Mouse (Mus musculus): Measurements from ENCODE around the gene Chmp6. TPM values are rescaled to one million over a fixed set of nuclear protein-coding genes. Genes with fewer than 3 reads are reported as not detected.

Gene Chmp6
- polyA plus RNA-seq, 1 experiment from 2014 or later = 94.0 TPM

DNA sequence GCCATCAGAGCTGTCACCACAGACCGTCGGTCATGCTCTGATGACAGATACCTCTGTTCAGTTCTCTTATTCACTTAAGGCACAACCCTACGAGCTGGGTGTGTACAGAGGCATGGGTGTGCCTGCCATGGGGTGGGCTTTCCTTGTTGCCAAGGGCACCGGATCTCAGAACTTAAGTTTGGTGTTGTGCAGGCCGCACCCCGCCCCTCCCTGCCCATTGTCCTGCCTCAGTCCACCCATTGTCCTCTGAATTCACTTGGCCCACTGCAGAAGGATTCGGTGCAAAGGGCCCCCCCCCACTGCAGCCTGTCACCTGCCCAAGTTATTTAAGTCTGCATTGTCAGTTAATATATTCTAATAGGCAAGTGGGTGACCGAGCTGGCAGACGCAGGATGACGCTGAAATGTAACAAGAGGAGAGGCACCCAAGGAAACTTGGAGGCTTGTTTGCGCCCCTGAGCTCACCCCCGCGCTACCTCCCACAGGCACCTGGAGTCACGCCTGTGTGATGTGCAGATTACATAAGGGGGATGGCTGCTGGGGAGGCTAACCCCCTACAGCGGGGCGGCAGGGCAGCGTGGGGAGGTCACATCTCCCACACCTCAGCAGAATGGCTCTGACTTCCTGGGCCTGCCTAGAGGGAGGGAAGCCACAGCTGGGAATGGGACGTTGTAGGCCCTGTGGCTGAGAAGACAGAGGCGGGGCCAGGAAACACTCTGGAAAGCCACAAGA, 24.7 kb downstream of the Chmp6 start:
- H3K4me3 ChIP-seq (ENCODE audit: low read length) = no peak overlapping the region
- no peak overlapping the region for H3K9ac ChIP-seq (ENCODE audit: low read depth, low read length)
- WGBS = 52% methylated on average over 19 of the region's 19 CpGs
- peaks cover 48% of the 10 kb centered on the region for H3K4me1 ChIP-seq (ENCODE audit: control insufficient read depth, insufficient read depth, low read length)
- no peaks in the 10 kb centered on the region for H3K9me3 ChIP-seq (ENCODE audit: control insufficient read depth, low read length)
- H3K4me2 ChIP-seq (replicated peaks; ENCODE audit: low read depth, low read length) = no peak overlapping the region
- ATAC-seq (ENCODE audit: low FRiP score, low TSS enrichment) = no peak
- peak overlapping the region; percentile 30; the same call in 1 of the 2 replicates for H3K27ac ChIP-seq (ENCODE audit: low read depth, low read length)
- H3K36me3 ChIP-seq (ENCODE audit: control insufficient read depth, insufficient read depth, low read length) = no peaks in the 10 kb centered on the region; the same call in 1 of the 2 replicates
- H3K27me3 ChIP-seq (ENCODE audit: control insufficient read depth, insufficient read depth, low read length) = no peaks in the 10 kb centered on the region

DNA sequence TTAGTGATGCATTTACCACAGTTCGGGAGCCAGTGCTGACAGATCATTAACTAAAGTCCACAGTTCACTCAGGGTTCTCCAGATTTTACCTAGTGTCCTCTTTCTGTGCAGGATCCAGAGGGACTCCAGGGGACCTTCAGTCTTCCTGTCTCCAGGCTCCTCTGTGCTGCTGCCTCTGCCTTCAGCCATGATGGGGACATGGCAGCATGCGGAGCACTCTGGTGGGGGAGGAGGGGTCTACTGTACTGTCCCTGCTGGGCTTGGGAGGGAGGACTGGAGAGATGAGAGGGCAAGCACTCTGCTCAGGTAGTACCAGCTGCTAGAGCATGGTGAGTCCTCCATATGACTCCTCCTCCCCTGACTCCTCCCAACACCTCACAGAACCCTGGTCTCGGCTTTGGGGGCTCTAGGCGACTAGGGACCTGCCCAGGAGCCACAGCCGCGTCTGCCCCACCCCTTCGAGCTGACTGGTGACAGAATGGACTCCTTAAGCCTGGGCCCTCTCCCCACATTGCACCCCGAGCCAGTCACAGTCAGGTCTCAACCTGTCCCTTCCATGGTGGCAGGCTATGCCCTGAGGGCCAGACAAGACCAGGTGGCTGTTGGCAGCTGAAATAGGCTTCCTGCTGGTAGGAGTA, 26.0 kb downstream of the Chmp6 start:
- Histone ChIP-seq H3K27me3 (ENCODE audit: control insufficient read depth, insufficient read depth, low read length) (no peaks in the 10 kb centered on the region), H3K4me3 (ENCODE audit: low read length) (no peak overlapping the region), H3K36me3 (ENCODE audit: control insufficient read depth, insufficient read depth, low read length) (no peaks in the 10 kb centered on the region; the same call in 1 of the 2 replicates), H3K9me3 (ENCODE audit: control insufficient read depth, low read length) (no peaks in the 10 kb centered on the region), H3K4me1 (ENCODE audit: control insufficient read depth, insufficient read depth, low read length) (peaks cover 53% of the 10 kb centered on the region), H3K4me2 (replicated peaks; ENCODE audit: low read depth, low read length) (no peak overlapping the region), H3K27ac (ENCODE audit: low read depth, low read length) (peak overlapping the region; percentile 76), H3K9ac (ENCODE audit: low read depth, low read length) (peak overlapping the region; percentile 29)
- 49% methylated on average over 8 of the region's 8 CpGs for WGBS
- ATAC-seq (ENCODE audit: low FRiP score, low TSS enrichment) = no peak

DNA sequence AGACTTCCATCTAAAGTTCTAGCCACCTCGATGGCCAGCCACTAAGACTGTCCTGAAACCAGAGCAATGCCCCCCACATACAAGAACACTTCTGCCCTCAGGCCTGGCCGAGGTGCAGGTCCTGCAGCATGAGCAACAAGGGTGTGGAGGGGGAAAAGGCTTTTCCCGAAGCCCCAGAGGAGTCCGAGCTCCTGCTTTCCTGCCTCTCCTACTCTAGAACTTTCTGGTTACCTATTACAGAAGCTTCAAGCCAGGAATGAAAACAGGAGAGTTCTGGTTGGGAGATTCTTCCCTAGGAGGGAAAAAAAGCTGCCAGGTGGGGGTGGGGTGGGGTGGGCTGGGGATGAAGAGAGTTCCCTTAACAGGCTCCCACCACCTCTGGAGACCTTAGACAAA, 26.5 kb downstream of the Chmp6 start:
- Histone ChIP-seq H3K4me2 (replicated peaks; ENCODE audit: low read depth, low read length) (no peak overlapping the region), H3K4me1 (ENCODE audit: control insufficient read depth, insufficient read depth, low read length) (peaks cover 57% of the 10 kb centered on the region), H3K36me3 (ENCODE audit: control insufficient read depth, insufficient read depth, low read length) (no peaks in the 10 kb centered on the region), H3K27me3 (ENCODE audit: control insufficient read depth, insufficient read depth, low read length) (no peaks in the 10 kb centered on the region), H3K9ac (ENCODE audit: low read depth, low read length) (peak overlapping the region; percentile 29), H3K27ac (ENCODE audit: low read depth, low read length) (peak overlapping the region; percentile 76), H3K4me3 (ENCODE audit: low read length) (no peak overlapping the region), H3K9me3 (ENCODE audit: control insufficient read depth, low read length) (no peaks in the 10 kb centered on the region)
- ATAC-seq (ENCODE audit: low FRiP score, low TSS enrichment) = no peak
- WGBS = 41% methylated on average over 4 of the region's 4 CpGs

DNA sequence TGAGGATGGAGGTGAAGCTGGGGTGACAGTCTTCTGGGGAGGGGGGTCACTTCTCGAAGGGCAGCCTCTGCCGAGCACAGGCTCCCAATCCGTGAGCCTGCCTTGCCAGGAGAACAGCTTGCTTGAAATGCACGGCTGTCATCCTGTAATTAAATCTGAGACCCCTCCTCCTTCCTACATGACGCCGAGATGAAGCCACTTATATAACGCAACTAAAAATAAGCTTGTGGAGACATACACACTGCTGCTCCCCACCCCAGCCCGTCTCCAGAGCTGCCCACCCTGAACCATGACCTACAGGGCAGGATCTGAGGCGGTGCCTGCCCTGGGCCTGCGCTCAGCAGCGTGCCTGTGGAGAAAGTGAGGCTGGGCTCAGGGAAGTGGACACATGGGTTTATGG, 26.9 kb downstream of the Chmp6 start:
- Histone ChIP-seq H3K4me3 (ENCODE audit: low read length) (no peak overlapping the region), H3K4me2 (replicated peaks; ENCODE audit: low read depth, low read length) (peak overlapping the region; percentile 4; the same call in 1 of the 2 replicates), H3K36me3 (ENCODE audit: control insufficient read depth, insufficient read depth, low read length) (no peaks in the 10 kb centered on the region), H3K4me1 (ENCODE audit: control insufficient read depth, insufficient read depth, low read length) (peaks cover 61% of the 10 kb centered on the region), H3K27me3 (ENCODE audit: control insufficient read depth, insufficient read depth, low read length) (no peaks in the 10 kb centered on the region), H3K9ac (ENCODE audit: low read depth, low read length) (no peak overlapping the region), H3K27ac (ENCODE audit: low read depth, low read length) (no peak overlapping the region), H3K9me3 (ENCODE audit: control insufficient read depth, low read length) (no peaks in the 10 kb centered on the region)
- 23% methylated on average over 11 of the region's 11 CpGs for whole genome bisulfite sequencing
- ATAC-seq (ENCODE audit: low FRiP score, low TSS enrichment) = no peak

DNA sequence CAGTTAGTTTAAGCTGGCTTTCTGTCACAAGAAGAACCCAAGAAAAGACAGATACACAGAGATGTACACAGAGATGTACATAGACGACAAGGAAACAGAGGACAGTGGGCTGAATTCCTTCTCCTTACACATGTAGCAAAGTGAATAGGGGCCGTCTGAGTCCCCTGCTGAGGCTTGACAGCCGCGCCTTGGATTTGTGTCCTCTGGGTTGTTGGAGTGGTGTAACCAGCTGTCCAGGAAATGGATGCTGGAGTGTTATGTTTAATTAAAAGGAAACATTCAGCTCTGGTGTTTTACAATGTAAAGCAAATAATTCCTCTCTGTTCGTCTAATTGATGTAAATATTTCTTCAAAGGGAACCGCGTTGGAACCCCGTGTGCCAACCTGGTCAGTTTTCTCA, 28.6 kb downstream of the Chmp6 start:
- Histone ChIP-seq H3K4me3 (ENCODE audit: low read length) (peak overlapping the region; percentile 55), H3K27ac (ENCODE audit: low read depth, low read length) (no peak overlapping the region), H3K4me2 (replicated peaks; ENCODE audit: low read depth, low read length) (peak overlapping the region; percentile 66), H3K36me3 (ENCODE audit: control insufficient read depth, insufficient read depth, low read length) (no peaks in the 10 kb centered on the region), H3K4me1 (ENCODE audit: control insufficient read depth, insufficient read depth, low read length) (peaks cover 67% of the 10 kb centered on the region), H3K27me3 (ENCODE audit: control insufficient read depth, insufficient read depth, low read length) (no peaks in the 10 kb centered on the region), H3K9ac (ENCODE audit: low read depth, low read length) (peak overlapping the region; percentile 68; the same call in 1 of the 2 replicates), H3K9me3 (ENCODE audit: control insufficient read depth, low read length) (no peaks in the 10 kb centered on the region)
- no peak for ATAC-seq (ENCODE audit: low FRiP score, low TSS enrichment)
- WGBS = 5% methylated on average over 8 of the region's 8 CpGs

DNA sequence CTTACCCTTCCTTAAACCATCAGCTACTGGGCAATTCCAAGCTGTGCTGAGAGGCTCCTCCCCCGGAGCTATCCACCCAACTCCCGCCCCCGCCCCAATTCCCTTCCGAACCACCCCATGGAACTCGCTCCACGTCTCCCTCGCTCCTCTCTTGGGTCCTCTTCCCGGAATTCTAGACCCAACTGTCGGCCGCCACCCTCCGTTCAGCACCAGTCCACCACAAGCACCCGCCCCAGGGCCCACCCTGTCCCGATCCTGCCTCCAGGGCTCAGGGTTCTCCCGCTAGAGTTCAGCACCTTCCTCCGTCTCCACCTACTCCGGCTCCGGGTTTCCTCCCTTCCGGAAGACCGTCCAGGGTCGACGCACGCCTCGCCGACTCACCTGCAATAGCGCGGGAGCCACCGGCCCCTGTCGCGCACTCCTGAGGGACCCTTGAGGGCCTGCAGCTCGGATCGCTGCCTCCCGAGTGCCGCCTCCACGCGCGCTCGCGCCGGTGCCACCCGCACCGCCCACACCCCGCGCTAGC, 29.0 kb downstream of the Chmp6 start:
- WGBS = under 1% methylated on average over 43 of the region's 43 CpGs
- H3K4me3 ChIP-seq (ENCODE audit: low read length) = peak overlapping the region; percentile 55
- H3K4me1 ChIP-seq (ENCODE audit: control insufficient read depth, insufficient read depth, low read length) = peaks cover 65% of the 10 kb centered on the region
- no peaks in the 10 kb centered on the region for H3K36me3 ChIP-seq (ENCODE audit: control insufficient read depth, insufficient read depth, low read length)
- H3K27ac ChIP-seq (ENCODE audit: low read depth, low read length) = peak overlapping the region; percentile 85
- H3K9me3 ChIP-seq (ENCODE audit: control insufficient read depth, low read length) = no peaks in the 10 kb centered on the region
- no peaks in the 10 kb centered on the region for H3K27me3 ChIP-seq (ENCODE audit: control insufficient read depth, insufficient read depth, low read length)
- H3K9ac ChIP-seq (ENCODE audit: low read depth, low read length) = peak overlapping the region; percentile 68
- ATAC-seq (ENCODE audit: low FRiP score, low TSS enrichment) = peak; percentile 76
- H3K4me2 ChIP-seq (replicated peaks; ENCODE audit: low read depth, low read length) = peak overlapping the region; percentile 66

DNA sequence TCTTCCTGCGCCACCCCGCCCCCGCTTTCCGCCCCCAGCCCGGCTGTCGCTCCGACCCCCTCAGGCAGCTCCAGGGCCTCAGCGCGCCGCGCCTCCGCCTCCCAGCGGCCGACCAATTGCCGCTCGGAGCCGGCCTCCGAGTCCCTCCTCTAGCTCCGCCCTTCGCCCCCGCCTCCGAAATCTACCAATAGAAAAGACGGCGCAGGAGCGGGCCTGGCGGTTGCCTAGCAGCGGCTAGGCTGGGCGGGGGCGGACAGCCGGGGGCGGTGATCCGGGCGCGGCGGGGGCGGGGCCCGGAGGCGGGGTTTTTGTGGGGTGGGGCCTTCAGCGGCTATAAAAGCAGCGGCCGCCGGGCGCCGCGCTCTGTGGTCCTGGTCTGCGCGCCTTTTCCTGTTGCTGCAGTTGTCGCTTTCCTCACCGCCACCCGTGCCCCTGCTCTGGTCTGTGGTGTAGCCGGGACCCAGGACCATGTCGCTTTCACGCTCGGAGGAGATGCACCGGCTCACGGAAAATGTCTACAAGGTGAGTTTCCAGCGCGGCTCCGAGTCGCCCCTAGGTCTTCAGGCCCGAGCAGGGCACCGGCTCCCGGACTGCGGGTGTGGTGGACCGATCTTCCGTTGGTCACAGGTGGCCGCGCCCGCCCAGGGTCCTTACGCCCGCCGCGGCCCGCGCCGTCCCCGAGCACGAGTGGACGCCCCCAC, 29.6 kb downstream of the Chmp6 start, which contains the start of gene Baiap2:
Gene Baiap2 (plus strand): TSS at position 37 of the 701 bp plus-strand sequence.
- WGBS = under 1% methylated on average over 68 of the region's 79 CpGs
- no peaks in the 10 kb centered on the region for H3K9me3 ChIP-seq (ENCODE audit: control insufficient read depth, low read length)
- H3K9ac ChIP-seq (ENCODE audit: low read depth, low read length) = peak within 1 kb of the TSS; percentile 68
- H3K4me3 ChIP-seq (ENCODE audit: low read length) = peak within 1 kb of the TSS; percentile 55
- peak within 1 kb of the TSS; percentile 96 for H3K4me2 ChIP-seq (replicated peaks; ENCODE audit: low read depth, low read length)
- no peaks in the 10 kb centered on the region for H3K27me3 ChIP-seq (ENCODE audit: control insufficient read depth, insufficient read depth, low read length)
- H3K4me1 ChIP-seq (ENCODE audit: control insufficient read depth, insufficient read depth, low read length) = peaks cover 65% of the 10 kb centered on the region
- ATAC-seq (ENCODE audit: low FRiP score, low TSS enrichment) = peak; percentile 93
- no peaks in the 10 kb centered on the region for H3K36me3 ChIP-seq (ENCODE audit: control insufficient read depth, insufficient read depth, low read length)
- H3K27ac ChIP-seq (ENCODE audit: low read depth, low read length) = peak within 1 kb of the TSS; percentile 85

DNA sequence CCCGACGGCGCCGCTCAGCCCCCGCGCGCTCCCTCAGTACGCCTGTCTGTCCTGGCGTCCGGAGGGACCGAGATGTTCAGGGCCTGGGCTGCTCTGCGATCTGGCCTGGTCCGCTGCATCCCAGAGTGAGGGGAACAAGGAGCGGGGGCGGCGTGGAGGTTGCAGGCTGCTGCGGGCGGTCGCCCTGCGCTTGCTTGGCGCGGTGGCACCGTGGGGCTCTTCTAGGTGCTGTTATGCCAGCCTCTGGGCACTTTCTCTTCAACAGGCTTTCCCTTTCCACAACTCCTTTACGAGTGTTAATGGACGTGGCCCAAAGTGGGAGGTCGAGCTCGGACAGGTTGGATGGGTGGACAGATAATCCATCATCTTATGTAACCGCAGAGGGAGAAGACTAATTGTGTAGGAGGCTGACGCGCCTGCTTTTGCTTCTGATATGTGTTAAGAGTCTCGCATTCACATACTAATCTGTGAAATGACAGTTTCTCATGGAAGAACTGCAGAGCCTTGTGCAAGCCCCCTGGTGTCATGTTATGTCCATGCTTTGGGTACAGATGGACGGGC, 30.3 kb downstream of the Chmp6 start:
- no peaks in the 10 kb centered on the region for H3K27me3 ChIP-seq (ENCODE audit: control insufficient read depth, insufficient read depth, low read length)
- peak overlapping the region; percentile 68 for H3K9ac ChIP-seq (ENCODE audit: low read depth, low read length)
- H3K36me3 ChIP-seq (ENCODE audit: control insufficient read depth, insufficient read depth, low read length) = no peaks in the 10 kb centered on the region
- peak overlapping the region; percentile 55; the same call in 1 of the 2 replicates for H3K27ac ChIP-seq (ENCODE audit: low read depth, low read length)
- peaks cover 60% of the 10 kb centered on the region for H3K4me1 ChIP-seq (ENCODE audit: control insufficient read depth, insufficient read depth, low read length)
- H3K4me2 ChIP-seq (replicated peaks; ENCODE audit: low read depth, low read length) = peak overlapping the region; percentile 96
- peak; percentile 26 for ATAC-seq (ENCODE audit: low FRiP score, low TSS enrichment)
- H3K4me3 ChIP-seq (ENCODE audit: low read length) = peak overlapping the region; percentile 55
- no peaks in the 10 kb centered on the region for H3K9me3 ChIP-seq (ENCODE audit: control insufficient read depth, low read length)
- 3% methylated on average over 32 of the region's 32 CpGs for WGBS
